Mouse (Mus musculus): ENCODE measurements around the gene Rps6. TPM values are rescaled to one million over a fixed set of nuclear protein-coding genes. Genes with fewer than 3 reads are reported as not detected.
"Not testable (repeated sequence)": the region's sequence is repeated elsewhere in the genome, so short reads cannot be mapped to it uniquely, and the experiment has no call there.

Rps6 gene
- polyA plus RNA-seq, 1 experiment from 2014 or later = 915 TPM

- H3K36me3 ChIP-seq (ENCODE audit: control insufficient read depth, insufficient read depth, low read length) = peaks cover 25% of the 10 kb centered on the region
- peak overlapping the region; percentile 49 for H3K4me3 ChIP-seq (ENCODE audit: low read depth, low read length)
- ATAC-seq (replicated peaks; ENCODE audit: low FRiP score, low TSS enrichment, low read depth) (no peak), DNase-seq (ENCODE audit: low spot score) (no peak)
- 59% methylated on average over 12 of the region's 12 CpGs for WGBS
- 0 out of 2 replicates have a peak, but pooled peaks cover under 1% of the 10 kb centered on the region for H3K9me3 ChIP-seq (ENCODE audit: control insufficient read depth, low read length)
- no peak overlapping the region for H3K27ac ChIP-seq (ENCODE audit: low read depth)
- H3K27me3 ChIP-seq (replicated peaks; ENCODE audit: control insufficient read depth, insufficient read depth, low read length) = no peaks in the 10 kb centered on the region
- H3K4me2 ChIP-seq (ENCODE audit: low read length) = peak overlapping the region; percentile 82
- peak overlapping the region; percentile 87 for H3K9ac ChIP-seq (ENCODE audit: low read length)
- peaks cover 4% of the 10 kb centered on the region; the same call in 1 of the 2 replicates for H3K4me1 ChIP-seq (replicated peaks; ENCODE audit: control insufficient read depth, insufficient read depth, low read length)
These were observed 843 bp upstream of the Rps6 start for GRCm38 (mm10) chr4:86858070-86858440.

- H3K27ac ChIP-seq (ENCODE audit: low read depth) = peak overlapping the region; percentile 92
- 0 out of 2 replicates have a peak, but pooled peaks cover 2% of the 10 kb centered on the region for H3K9me3 ChIP-seq (ENCODE audit: control insufficient read depth, low read length)
- H3K36me3 ChIP-seq (ENCODE audit: control insufficient read depth, insufficient read depth, low read length) = peaks cover 31% of the 10 kb centered on the region
- H3K4me2 ChIP-seq (ENCODE audit: low read length) = peak overlapping the region; percentile 59
- H3K4me3 ChIP-seq (ENCODE audit: low read depth, low read length) = peak overlapping the region; percentile 49
- 2% methylated on average over 50 of the region's 50 CpGs for WGBS
- ATAC-seq (replicated peaks; ENCODE audit: low FRiP score, low TSS enrichment, low read depth) (peak; percentile 4; the same call in 1 of the 2 replicates), DNase-seq (ENCODE audit: low spot score) (peak; percentile 65)
- peak overlapping the region; percentile 87 for H3K9ac ChIP-seq (ENCODE audit: low read length)
- H3K4me1 ChIP-seq (replicated peaks; ENCODE audit: control insufficient read depth, insufficient read depth, low read length) = peaks cover 4% of the 10 kb centered on the region; the same call in 1 of the 2 replicates
- H3K27me3 ChIP-seq (replicated peaks; ENCODE audit: control insufficient read depth, insufficient read depth, low read length) = no peaks in the 10 kb centered on the region
These were observed 704 bp downstream of the Rps6 start for GRCm38 (mm10) chr4:86856304-86857112.

- 86% methylated on average over 4 of the region's 4 CpGs for WGBS
- Histone ChIP-seq H3K27me3 (replicated peaks; ENCODE audit: control insufficient read depth, insufficient read depth, low read length) (no peaks in the 10 kb centered on the region), H3K9ac (ENCODE audit: low read length) (no peak overlapping the region), H3K4me1 (replicated peaks; ENCODE audit: control insufficient read depth, insufficient read depth, low read length) (peaks cover 4% of the 10 kb centered on the region; the same call in 1 of the 2 replicates), H3K9me3 (ENCODE audit: control insufficient read depth, low read length) (0 out of 2 replicates have a peak, but pooled peaks cover 2% of the 10 kb centered on the region), H3K36me3 (ENCODE audit: control insufficient read depth, insufficient read depth, low read length) (peaks cover 37% of the 10 kb centered on the region), H3K4me3 (ENCODE audit: low read depth, low read length) (no peak overlapping the region), H3K27ac (ENCODE audit: low read depth) (no peak overlapping the region), H3K4me2 (ENCODE audit: low read length) (no peak overlapping the region)
- no peak for DNase-seq (ENCODE audit: low spot score)
- ATAC-seq (replicated peaks; ENCODE audit: low FRiP score, low TSS enrichment, low read depth) = no peak
These were observed 4.2 kb downstream of the Rps6 start for GRCm38 (mm10) chr4:86852813-86853590.

DNA sequence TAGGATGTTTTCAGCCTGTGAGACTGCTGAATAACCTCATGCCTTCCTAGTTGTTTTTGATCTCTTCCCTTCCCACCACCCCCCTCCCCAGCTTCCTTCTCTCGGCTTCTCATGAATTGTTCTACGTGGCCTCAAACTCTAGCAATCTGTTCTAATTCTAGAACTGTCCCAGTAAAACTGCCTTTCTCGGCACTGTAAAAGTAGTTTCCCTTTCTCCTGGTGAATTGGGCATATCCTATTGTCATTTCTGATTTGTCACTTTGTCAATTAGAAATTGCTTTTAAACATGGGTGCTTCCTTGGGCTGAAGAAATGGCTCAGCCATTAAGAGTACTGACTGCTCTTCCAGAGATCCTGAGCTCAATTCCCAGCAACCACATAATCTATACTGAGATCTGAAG is 5.2 kb downstream of the Rps6 start:
- no peak overlapping the region for H3K27ac ChIP-seq (ENCODE audit: low read depth)
- DNase-seq (ENCODE audit: low spot score) (no peak), ATAC-seq (replicated peaks; ENCODE audit: low FRiP score, low TSS enrichment, low read depth) (no peak)
- no peak overlapping the region for H3K4me2 ChIP-seq (ENCODE audit: low read length)
- H3K4me3 ChIP-seq (ENCODE audit: low read depth, low read length) = no peak overlapping the region
- no peaks in the 10 kb centered on the region for H3K27me3 ChIP-seq (replicated peaks; ENCODE audit: control insufficient read depth, insufficient read depth, low read length)
- peaks cover 4% of the 10 kb centered on the region; the same call in 1 of the 2 replicates for H3K4me1 ChIP-seq (replicated peaks; ENCODE audit: control insufficient read depth, insufficient read depth, low read length)
- H3K36me3 ChIP-seq (ENCODE audit: control insufficient read depth, insufficient read depth, low read length) = peaks cover 44% of the 10 kb centered on the region
- H3K9me3 ChIP-seq (ENCODE audit: control insufficient read depth, low read length) = 0 out of 2 replicates have a peak, but pooled peaks cover 2% of the 10 kb centered on the region
- no peak overlapping the region for H3K9ac ChIP-seq (ENCODE audit: low read length)
- 61% methylated on average over 3 of the region's 3 CpGs for WGBS

GRCm38 (mm10) chr4:86851331-86851730 is 5.9 kb downstream of the Rps6 start:
- Histone ChIP-seq H3K9ac (ENCODE audit: low read length) (no peak overlapping the region), H3K36me3 (ENCODE audit: control insufficient read depth, insufficient read depth, low read length) (peaks cover 47% of the 10 kb centered on the region)

GRCm38 (mm10) chr4:86847246-86847645 is 10.0 kb downstream of the Rps6 start:
- no peak overlapping the region for H3K4me2 ChIP-seq (ENCODE audit: low read length)
- ATAC-seq (replicated peaks; ENCODE audit: low FRiP score, low TSS enrichment, low read depth) = no peak

More at GRCm38 (mm10) chr4:86851331-86851730, 5.9 kb downstream of the Rps6 start:
- Histone ChIP-seq H3K4me3 (ENCODE audit: low read depth, low read length) (no peak overlapping the region), H3K9me3 (ENCODE audit: control insufficient read depth, low read length) (0 out of 2 replicates have a peak, but pooled peaks cover 2% of the 10 kb centered on the region), H3K27me3 (replicated peaks; ENCODE audit: control insufficient read depth, insufficient read depth, low read length) (no peaks in the 10 kb centered on the region), H3K4me2 (ENCODE audit: low read length) (no peak overlapping the region), H3K4me1 (replicated peaks; ENCODE audit: control insufficient read depth, insufficient read depth, low read length) (peaks cover 4% of the 10 kb centered on the region; the same call in 1 of the 2 replicates), H3K27ac (ENCODE audit: low read depth) (no peak overlapping the region)
- no peak for DNase-seq (ENCODE audit: low spot score)
- 78% methylated on average over 2 of the region's 2 CpGs for WGBS
- no peak for ATAC-seq (replicated peaks; ENCODE audit: low FRiP score, low TSS enrichment, low read depth)

GRCm38 (mm10) chr4:86845384-86845783 is 11.8 kb downstream of the Rps6 start:
- DNase-seq (ENCODE audit: low spot score) = no peak
- Histone ChIP-seq H3K4me1 (replicated peaks; ENCODE audit: control insufficient read depth, insufficient read depth, low read length) (no peaks in the 10 kb centered on the region), H3K27ac (ENCODE audit: low read depth) (no peak overlapping the region), H3K4me2 (ENCODE audit: low read length) (no peak overlapping the region), H3K9ac (ENCODE audit: low read length) (no peak overlapping the region), H3K27me3 (replicated peaks; ENCODE audit: control insufficient read depth, insufficient read depth, low read length) (no peaks in the 10 kb centered on the region), H3K4me3 (ENCODE audit: low read depth, low read length) (no peak overlapping the region), H3K9me3 (ENCODE audit: control insufficient read depth, low read length) (no peaks in the 10 kb centered on the region), H3K36me3 (ENCODE audit: control insufficient read depth, insufficient read depth, low read length) (peaks cover 65% of the 10 kb centered on the region)
- 94% methylated on average over 3 of the region's 3 CpGs for WGBS
- ATAC-seq (replicated peaks; ENCODE audit: low FRiP score, low TSS enrichment, low read depth) = no peak

More at GRCm38 (mm10) chr4:86847246-86847645, 10.0 kb downstream of the Rps6 start:
- Histone ChIP-seq H3K27me3 (replicated peaks; ENCODE audit: control insufficient read depth, insufficient read depth, low read length) (no peaks in the 10 kb centered on the region), H3K9ac (ENCODE audit: low read length) (no peak overlapping the region), H3K36me3 (ENCODE audit: control insufficient read depth, insufficient read depth, low read length) (peaks cover 46% of the 10 kb centered on the region), H3K4me3 (ENCODE audit: low read depth, low read length) (no peak overlapping the region), H3K9me3 (ENCODE audit: control insufficient read depth, low read length) (no peaks in the 10 kb centered on the region), H3K27ac (ENCODE audit: low read depth) (no peak overlapping the region), H3K4me1 (replicated peaks; ENCODE audit: control insufficient read depth, insufficient read depth, low read length) (no peaks in the 10 kb centered on the region)
- 81% methylated on average over 2 of the region's 2 CpGs for WGBS
- DNase-seq (ENCODE audit: low spot score) = no peak

DNA sequence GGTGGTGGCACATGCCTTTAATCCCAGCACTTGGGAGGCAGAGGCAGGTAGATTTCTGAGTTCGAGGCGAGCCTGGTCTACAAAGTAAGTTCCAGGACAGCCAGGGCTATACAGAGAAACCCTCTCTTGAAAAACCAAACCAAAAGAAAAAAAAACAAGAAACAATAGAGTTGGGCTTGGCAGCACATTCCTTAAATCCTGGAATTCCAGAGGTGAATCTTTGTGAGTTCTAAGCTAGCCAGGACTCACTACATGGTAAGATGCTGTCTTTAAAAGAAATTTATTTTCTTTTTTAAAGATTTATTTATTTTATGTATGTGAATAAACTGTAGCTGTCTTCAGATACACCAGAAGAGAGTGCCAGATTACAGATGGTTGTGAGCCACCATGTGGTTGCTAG is 16.1 kb downstream of the Rps6 start:
- H3K4me2 ChIP-seq (ENCODE audit: low read length); H3K27me3 ChIP-seq (replicated peaks; ENCODE audit: control insufficient read depth, insufficient read depth, low read length); H3K9me3 ChIP-seq (ENCODE audit: control insufficient read depth, low read length); H3K4me1 ChIP-seq (replicated peaks; ENCODE audit: control insufficient read depth, insufficient read depth, low read length); DNase-seq (ENCODE audit: low spot score); H3K9ac ChIP-seq (ENCODE audit: low read length); ATAC-seq (replicated peaks; ENCODE audit: low FRiP score, low TSS enrichment, low read depth); H3K4me3 ChIP-seq (ENCODE audit: low read depth, low read length); H3K27ac ChIP-seq (ENCODE audit: low read depth): not testable (repeated sequence)
- 98% methylated on average over 2 of the region's 2 CpGs for whole genome bisulfite sequencing
- peaks cover 85% of the 10 kb centered on the region for H3K36me3 ChIP-seq (ENCODE audit: control insufficient read depth, insufficient read depth, low read length)

Data from intestine, embryonic 14.5 days (tissue).